32 mouse cellular contexts compared by ENCODE assay signal in the genomic region with DNA sequence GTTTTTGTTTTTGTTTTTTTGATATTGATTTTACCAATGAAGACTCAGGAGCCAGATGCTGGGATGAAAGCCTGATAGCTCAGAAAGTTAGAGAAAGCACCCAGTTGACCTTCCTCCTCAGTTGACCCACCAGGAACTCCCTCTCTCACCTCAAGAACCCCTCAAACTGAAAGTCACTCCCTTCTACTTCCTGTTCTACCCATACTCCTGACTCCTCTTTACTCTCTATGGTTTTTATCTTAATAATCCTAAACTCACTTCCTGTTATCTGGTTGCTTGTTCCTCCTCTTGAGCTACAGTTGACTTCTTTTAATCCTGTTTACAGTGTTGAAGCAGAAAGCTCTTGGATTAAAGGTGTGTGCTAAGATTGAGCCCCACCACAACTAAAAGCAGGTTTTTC. TPM values are rescaled to one million over a fixed set of nuclear protein-coding genes. Genes with fewer than 3 reads are reported as not detected.
A peak's percentile ranks its signal among the peaks of the same experiment; 100 is the strongest.
DNase-seq lines count a peak whose midpoint lies in the region; ATAC-seq and TF ChIP-seq lines count a peak whose summit lies in the region.
"Had no signal": no experiment of that assay in that cellular context is flagged by ENCODE, and none has a peak within 500 bp of the region (broad histone marks: within the 10 kb centered on the region; RNA-seq: fewer than 3 reads in every experiment).

No protein-coding gene starts in this region.

- H3K4me3 ChIP-seq in MEL (ENCODE audit: control insufficient read depth in 1 of 2, insufficient read depth in 1 of 2, low read depth in 2 of 2, low read length in 2 of 2), result peak overlapping the region; percentile 46 to 58
- H3K4me3 ChIP-seq: embryonic facial prominence, embryonic 12.5 days; forebrain, embryonic 10.5 days; forebrain, embryonic 15.5 days; heart, embryonic 13.5 days; hindbrain, embryonic 10.5 days; hindbrain, embryonic 15.5 days; intestine, embryonic 15.5 days; limb, embryonic 12.5 days; liver, embryonic 15.5 days; midbrain, embryonic 13.5 days; neural tube, embryonic 15.5 days had no signal

- no peak; the same call in 1 of the 2 replicates for TF ChIP-seq RAD21 in MEL (IDR thresholded peaks at IDR 0.05; ENCODE audit: low read depth, low read length)

- TF ChIP-seq POLR2A in MEL (IDR thresholded peaks at IDR 0.05; ENCODE audit: control insufficient read depth in 1 of 2, insufficient read depth in 1 of 2, low read depth in 1 of 2, low read length in 2 of 2, poor library complexity in 1 of 2), result peak in 1 of 2 experiments; percentile 50; a peak in 2 of 4 replicates

- ATAC-seq in hematopoietic stem cell, adult 5-6 weeks (replicated peaks in 1 of 2; ENCODE audit: insufficient read depth in 1 of 2, low FRiP score in 2 of 2, low TSS enrichment in 1 of 2, low read depth in 1 of 2, poor library complexity in 2 of 2, severe bottlenecking in 2 of 2), result peak; percentile 36 to 37; a peak in 2 of 4 replicates
- ATAC-seq: forebrain, embryonic 15.5 days; intestine, embryonic 15.5 days; midbrain, embryonic 13.5 days had no signal

- H3K4me1 ChIP-seq in MEL (ENCODE audit: control insufficient read depth in 1 of 2, insufficient read depth in 2 of 2, low read length in 2 of 2), result peaks cover 0 to 8% of the 10 kb centered on the region in 2 experiments; a peak in 2 of 4 replicates
- H3K4me1 ChIP-seq: embryonic facial prominence, embryonic 12.5 days; forebrain, embryonic 10.5 days; forebrain, embryonic 15.5 days; hindbrain, embryonic 10.5 days; hindbrain, embryonic 15.5 days; intestine, embryonic 15.5 days; limb, embryonic 12.5 days; liver, embryonic 15.5 days; midbrain, embryonic 13.5 days; neural tube, embryonic 15.5 days had no signal

- no peaks in the 10 kb centered on the region for H3K27me3 ChIP-seq in MEL (ENCODE audit: control insufficient read depth in 1 of 2, insufficient read depth in 2 of 2, low read length in 2 of 2)
- H3K27me3 ChIP-seq: embryonic facial prominence, embryonic 12.5 days; forebrain, embryonic 15.5 days; heart, embryonic 13.5 days; hindbrain, embryonic 15.5 days; intestine, embryonic 15.5 days; limb, embryonic 12.5 days; liver, embryonic 15.5 days; midbrain, embryonic 13.5 days; neural tube, embryonic 15.5 days had no signal

- H3K36me3 ChIP-seq in MEL (ENCODE audit: control insufficient read depth in 1 of 2, insufficient read depth in 2 of 2, low read length in 2 of 2), result peaks cover 0 to 12% of the 10 kb centered on the region in 2 experiments; a peak in 2 of 4 replicates
- H3K36me3 ChIP-seq: embryonic facial prominence, embryonic 12.5 days; forebrain, embryonic 10.5 days; forebrain, embryonic 15.5 days; heart, embryonic 13.5 days; hindbrain, embryonic 10.5 days; hindbrain, embryonic 15.5 days; intestine, embryonic 15.5 days; limb, embryonic 12.5 days; liver, embryonic 15.5 days; midbrain, embryonic 13.5 days; neural tube, embryonic 15.5 days had no signal

- H3K9me3 ChIP-seq in MEL (replicated peaks; ENCODE audit: insufficient read depth, low read length), result no peaks in the 10 kb centered on the region
- H3K9me3 ChIP-seq: embryonic facial prominence, embryonic 12.5 days; forebrain, embryonic 15.5 days; hindbrain, embryonic 15.5 days; intestine, embryonic 15.5 days; liver, embryonic 15.5 days; midbrain, embryonic 13.5 days; neural tube, embryonic 15.5 days had no signal

- H3K79me2 ChIP-seq in MEL (ENCODE audit: control insufficient read depth, insufficient read depth, low read length, poor library complexity), result no peaks in the 10 kb centered on the region

- TF ChIP-seq EP300 in MEL (IDR thresholded peaks at IDR 0.05; ENCODE audit: low read depth in 1 of 2, low read length in 2 of 2), result peak; percentile 37 to 62

- DNase-seq in A20 (ENCODE audit: low read depth, low spot score), result peak; percentile 56
- DNase-seq in MEL (ENCODE audit: low read depth, low spot score), result peak; percentile 68
- DNase-seq in naive thymus-derived CD4-positive, alpha-beta T cell, adult 2 months (ENCODE audit: low read depth), result peak; percentile 18
- DNase-seq in embryo, embryonic 10.5 days (ENCODE audit: low spot score), result no peak
- DNase-seq in frontal cortex, postnatal 36 days (ENCODE audit: low spot score in 2 of 2), result no peak
- no peak for DNase-seq in spleen, postnatal 10 days (ENCODE audit: low spot score in 2 of 2)
- DNase-seq: adrenal gland, adult 8-10 months; cerebellum, adult 8-10 months; cerebellum, postnatal 25 days; embryo, embryonic 11 days; heart, postnatal 10 days; kidney, adult 8-10 months; kidney, postnatal 10 days; layer of hippocampus, postnatal 36 days; lung, embryonic 14.5 days; lung, postnatal 36 days; retina, postnatal 1 day; spleen, adult 18-20 months; thymus, postnatal 4 days had no signal

- H3K9ac ChIP-seq in MEL (ENCODE audit: control insufficient read depth, low read depth, low read length, poor library complexity, severe bottlenecking), result peak overlapping the region; percentile 38
- H3K9ac ChIP-seq: embryonic facial prominence, embryonic 12.5 days; forebrain, embryonic 15.5 days; heart, embryonic 13.5 days; hindbrain, embryonic 15.5 days; intestine, embryonic 15.5 days; limb, embryonic 12.5 days; liver, embryonic 15.5 days; lung, embryonic 14.5 days; midbrain, embryonic 13.5 days; neural tube, embryonic 15.5 days had no signal

- TF ChIP-seq CTCF in MEL (IDR thresholded peaks at IDR 0.05 in 2 of 3, conservative IDR thresholded peaks at IDR 0.05 in 1 of 3; ENCODE audit: control insufficient read depth in 1 of 3, insufficient read depth in 1 of 3, low read depth in 2 of 3, low read length in 3 of 3, poor library complexity in 1 of 3, severe bottlenecking in 1 of 3), result no peak

- H3K27ac ChIP-seq in MEL (ENCODE audit: control insufficient read depth, low read depth, low read length), result peak overlapping the region; percentile 62
- H3K27ac ChIP-seq: embryonic facial prominence, embryonic 12.5 days; forebrain, embryonic 10.5 days; forebrain, embryonic 15.5 days; heart, embryonic 13.5 days; hindbrain, embryonic 10.5 days; hindbrain, embryonic 15.5 days; intestine, embryonic 15.5 days; limb, embryonic 12.5 days; liver, embryonic 15.5 days; midbrain, embryonic 13.5 days; neural tube, embryonic 15.5 days had no signal

TF ChIP-seq in MEL, 35 proteins besides CTCF, POLR2A, EP300 and RAD21:
- peak; percentile 51; the same call in 1 of the 2 replicates for TF ChIP-seq ETS1 (IDR thresholded peaks at IDR 0.05; ENCODE audit: low read depth, low read length)
- peak; percentile 60 for TF ChIP-seq HCFC1 (IDR thresholded peaks at IDR 0.05; ENCODE audit: low read depth, low read length)
- TF ChIP-seq ELF1 (IDR thresholded peaks at IDR 0.05; ENCODE audit: low read depth, low read length), result peak; percentile 84
- TF ChIP-seq SIN3A (IDR thresholded peaks at IDR 0.05; ENCODE audit: low read length), result peak; percentile 57; the same call in 1 of the 2 replicates
- TF ChIP-seq ZNF384 (IDR thresholded peaks at IDR 0.05; ENCODE audit: low read depth, low read length), result peak; percentile 22; the same call in 1 of the 2 replicates
- TF ChIP-seq TCF12 (IDR thresholded peaks at IDR 0.05; ENCODE audit: low read depth, low read length), result no peak; the same call in 1 of the 2 replicates
- no peak for TF ChIP-seq TAL1 (IDR thresholded peaks at IDR 0.05; ENCODE audit: low read length)
- peak; percentile 67 for TF ChIP-seq GATA1 (IDR thresholded peaks at IDR 0.05; ENCODE audit: low read depth, low read length)
- TF ChIP-seq NELFE (IDR thresholded peaks at IDR 0.05; ENCODE audit: low read depth, low read length), result peak; percentile 61

RNA-seq across cellular contexts. Expression of a gene that starts 12.3 kb away (rescaled TPM):
- 4.3 and 7.8 TPM in 2 replicates for total RNA-seq in MEL (2012; rRNA removed)
- 10 to 100 TPM; 19.0 to 50.6 TPM for polyA plus RNA-seq in MEL (2012; ENCODE audit: insufficient read depth in 1 of 2, insufficient read length in 2 of 2, low read depth in 1 of 2, low replicate concordance in 2 of 2, missing spikeins in 1 of 2)
- 9.7 and 30.6 TPM in 2 replicates for total RNA-seq in hematopoietic stem cell, adult 5-6 weeks (2017)
- total RNA-seq: gastrocnemius, adult 8-10 months had no signal
- polyA plus RNA-seq: forebrain, embryonic 15.5 days had no signal

Comparison
In these comparisons a context has a peak if more than half of its experiments do, and no peak if none do; other contexts are left out.
1. DNase-seq: peak in A20 (single experiment), MEL (single experiment) and naive thymus-derived CD4-positive, alpha-beta T cell, adult 2 months (single experiment); none in embryo, embryonic 10.5 days (single experiment), frontal cortex, postnatal 36 days (0 of 2) and spleen, postnatal 10 days (0 of 2).